Mouse (Mus musculus) gastrocnemius, adult 2 months (tissue): ENCODE measurements at regions not wholly inside any gene's neighbourhood (a gene's known extent, or its start where the extent isn't known, plus 50 kb on each side); places are given as distances from the start of the nearest gene placed in this dataset.

ENCODE experiments used
- DNase-seq: peaks from one replicate; pipeline ENCODE4 v3.0.0; 2022
- H3K27ac ChIP-seq: fragments of 200-600 bp; 2 replicates; pipeline ENCODE4 v1.8.1; 2022; ENCODE audit warnings: mild to moderate bottlenecking
- H3K4me3 ChIP-seq: fragments of 200-600 bp; 2 replicates; pipeline ENCODE4 v1.8.1; 2022; ENCODE audit warnings: mild to moderate bottlenecking, moderate library complexity
- CTCF ChIP-seq: fragments of 200-600 bp; IDR thresholded peaks from 2 replicates; pipeline ENCODE4 v1.8.1; 2022; ENCODE audit warnings: antibody characterized with exemption, mild to moderate bottlenecking, moderate library complexity
- intact Hi-C: fragments of 180-260 bp; cut with DNase I; formaldehyde crosslinking; loops from one replicate; pipeline ENCODE4 v1.15.1; 2025

DNA sequence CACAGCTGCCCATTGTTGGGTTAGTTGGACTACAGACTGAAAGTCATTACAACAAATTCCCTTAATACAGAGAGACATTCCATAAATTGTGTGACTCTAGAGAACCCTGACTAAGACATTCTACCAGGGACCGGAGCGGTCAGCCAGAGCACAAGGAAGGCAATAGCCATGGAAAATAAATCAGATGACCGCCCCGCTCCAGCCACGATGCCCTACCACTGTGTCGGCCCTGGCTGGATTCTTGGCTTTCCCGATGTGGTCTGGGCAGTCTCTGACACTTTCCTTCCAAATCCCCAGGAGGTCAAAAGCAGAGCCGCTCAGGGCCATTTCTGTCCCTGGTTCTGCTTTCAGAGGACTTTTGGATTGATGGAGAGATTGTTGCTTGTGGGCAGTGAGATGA, 57.8 kb downstream of the Lsm3 start:
- no peak for TF ChIP-seq CTCF
- H3K4me3 ChIP-seq, result no peak overlapping the region
- H3K27ac ChIP-seq, result peak overlapping the region; percentile 57
- intact Hi-C loops, result no loop called here
- peak; percentile 65 for DNase-seq

DNA sequence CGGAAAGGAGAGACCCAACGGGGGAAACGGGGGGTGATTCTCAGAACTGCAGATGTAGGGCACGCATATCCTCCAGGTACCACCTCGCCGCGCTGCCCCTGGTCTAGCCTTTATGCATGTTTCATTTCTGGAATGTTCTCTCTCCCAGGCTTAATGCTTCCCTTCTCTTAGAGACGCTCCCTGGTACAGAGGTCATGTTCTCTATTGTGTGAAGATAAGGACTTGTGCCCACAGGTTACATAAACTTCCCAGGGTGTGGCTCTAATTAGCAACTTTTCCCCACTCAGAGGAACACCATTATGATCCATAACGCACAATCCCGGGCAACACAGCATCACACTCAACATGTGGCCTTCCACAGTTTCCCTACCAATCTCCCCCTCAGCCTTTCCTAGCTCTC, 58.7 kb downstream of the Lsm3 start:
- TF ChIP-seq CTCF, result no peak
- intact Hi-C loops, result loop anchor here (2.0 kb wide), 1 partner anchor 48 kb away; no protein-coding TSS in a partner anchor
- H3K4me3 ChIP-seq, result no peak overlapping the region
- peak; percentile 12 for DNase-seq
- H3K27ac ChIP-seq, result no peak overlapping the region

DNA sequence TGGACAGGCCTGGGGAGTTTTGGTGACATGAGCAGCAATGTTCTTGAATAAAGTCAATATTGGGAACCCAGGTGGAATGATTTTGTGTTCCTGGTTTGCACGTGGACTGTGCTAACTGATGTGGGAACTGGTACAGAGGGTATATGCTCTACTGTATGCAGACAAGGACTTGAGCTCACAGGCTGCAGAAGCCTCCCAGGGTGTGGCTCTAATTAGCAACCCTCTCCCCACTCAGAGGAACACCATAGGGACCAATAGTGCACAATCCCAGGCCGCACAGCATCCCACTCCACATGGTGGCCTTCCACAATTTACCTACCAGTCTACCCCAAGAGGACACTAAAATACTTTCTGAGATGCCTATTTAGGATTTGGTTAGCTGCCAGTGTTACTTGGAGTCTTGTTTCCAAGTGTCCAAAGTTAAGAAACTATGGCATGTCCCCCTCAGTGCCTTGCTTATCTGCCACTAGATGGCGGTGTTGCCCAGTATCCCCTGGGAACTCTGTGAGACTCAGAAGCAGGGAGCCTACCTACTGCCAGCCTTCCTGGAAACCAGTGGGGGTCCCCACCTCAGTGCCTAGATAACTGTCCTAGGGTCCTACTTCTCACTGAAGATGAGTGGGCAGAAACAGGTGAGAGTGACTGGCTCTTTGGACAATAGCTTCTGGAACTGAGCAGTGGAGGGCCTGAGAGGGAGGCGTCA, 60.1 kb downstream of the Lsm3 start:
- TF ChIP-seq CTCF, result peak; percentile 99; the same call in 1 of the 2 replicates
- intact Hi-C loops, result loop anchor here (1.0 to 2.0 kb wide), 4 partner anchors 43 to 165 kb away; no protein-coding TSS in a partner anchor
- DNase-seq, result peak; percentile 84
- no peak overlapping the region for H3K4me3 ChIP-seq
- peak overlapping the region; percentile 62 for H3K27ac ChIP-seq

DNA sequence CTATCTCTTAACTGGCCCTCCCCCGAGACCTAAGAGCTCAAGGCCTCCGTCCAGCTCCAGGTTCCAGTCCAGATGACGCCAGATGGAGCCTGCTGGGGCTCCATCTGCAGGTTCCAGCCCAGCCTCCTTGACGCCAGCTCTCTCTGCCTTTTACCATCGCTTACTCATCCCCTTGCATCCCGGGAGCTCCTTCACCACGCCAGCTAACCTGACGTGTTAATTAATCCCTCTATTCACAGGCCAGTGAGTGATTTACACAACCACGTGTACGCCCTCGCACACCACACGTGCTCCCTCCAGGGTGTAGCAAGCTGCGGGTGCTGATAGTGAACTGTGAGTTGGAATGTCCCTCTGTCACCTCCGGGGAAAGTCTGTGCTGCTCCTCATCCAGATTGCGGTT, 61.2 kb downstream of the Lsm3 start:
- intact Hi-C loops, result loop anchor here (1.0 to 2.0 kb wide), 3 partner anchors 42 to 164 kb away; no protein-coding TSS in a partner anchor
- peak; percentile 36 for DNase-seq
- H3K27ac ChIP-seq, result peak overlapping the region; percentile 38; the same call in 1 of the 2 replicates
- TF ChIP-seq CTCF, result no peak
- no peak overlapping the region for H3K4me3 ChIP-seq

DNA sequence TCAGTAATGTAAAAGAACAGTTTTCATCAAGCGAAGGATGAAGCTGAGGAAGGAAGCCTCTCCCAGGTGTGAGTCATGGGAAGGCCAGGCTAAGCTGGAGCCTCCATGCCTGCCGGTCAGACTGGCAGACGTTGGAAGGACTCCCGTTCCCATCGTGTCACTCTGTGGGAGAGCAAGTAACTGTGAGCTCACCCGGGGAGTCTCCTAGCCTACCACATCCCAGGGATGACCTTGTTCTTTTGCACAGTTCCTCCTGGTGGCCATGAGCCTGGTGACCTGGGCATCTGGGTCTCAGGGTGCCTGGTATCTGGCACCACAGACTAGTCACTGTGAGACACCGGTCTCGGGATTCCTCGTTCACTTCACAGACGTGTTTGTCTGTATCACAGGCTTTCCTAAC, 63.9 kb downstream of the Lsm3 start:
- intact Hi-C loops, result no loop called here
- Histone ChIP-seq H3K27ac (peak overlapping the region; percentile 12; the same call in 1 of the 2 replicates), H3K4me3 (no peak overlapping the region)
- peak; percentile 15 for DNase-seq
- TF ChIP-seq CTCF, result no peak

DNA sequence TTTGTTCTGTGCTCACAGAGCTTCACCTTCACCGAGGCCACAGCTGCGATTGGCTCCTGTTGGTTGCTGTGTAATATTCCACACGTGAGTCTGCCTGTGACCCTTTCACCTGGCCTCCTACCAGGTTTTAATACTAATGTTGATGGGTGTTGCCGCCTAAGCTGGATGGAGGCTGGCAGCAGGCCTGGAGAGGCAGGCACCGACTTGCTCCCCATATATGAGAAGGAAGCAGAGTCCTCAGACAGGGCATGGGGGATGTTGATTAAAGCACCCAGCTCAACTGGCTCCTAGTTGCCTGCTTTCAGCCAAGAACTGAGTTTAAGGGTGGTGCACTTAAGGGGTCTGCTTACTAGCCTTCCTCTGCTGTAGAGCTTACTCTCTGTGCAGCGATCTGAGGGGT, 64.9 kb downstream of the Lsm3 start:
- DNase-seq, result peak; percentile 21
- Histone ChIP-seq H3K4me3 (no peak overlapping the region), H3K27ac (no peak overlapping the region)
- intact Hi-C loops, result no loop called here
- no peak for TF ChIP-seq CTCF

DNA sequence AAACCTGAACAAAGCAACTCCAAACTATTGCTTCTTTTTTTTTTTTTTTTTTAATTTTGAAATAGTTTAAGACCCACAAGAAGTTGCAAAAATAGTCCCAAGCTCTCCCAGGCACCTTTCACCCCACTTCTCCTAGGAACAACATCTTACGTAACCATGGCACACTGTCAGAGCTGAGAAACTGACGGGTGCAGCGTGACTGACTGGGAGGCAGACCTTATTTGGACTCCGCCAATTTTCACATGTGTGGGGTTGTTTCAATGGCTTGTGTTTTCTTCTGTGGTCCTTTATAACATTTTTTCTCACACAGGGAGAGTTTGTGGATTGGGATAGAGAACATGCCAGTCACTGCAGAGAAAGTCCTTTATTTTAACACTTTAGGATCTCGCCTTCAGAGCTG, 66.6 kb downstream of the Lsm3 start:
- peak; percentile 70 for DNase-seq
- intact Hi-C loops, result no loop called here
- H3K27ac ChIP-seq, result peak overlapping the region; percentile 75
- no peak overlapping the region for H3K4me3 ChIP-seq
- no peak for TF ChIP-seq CTCF

DNA sequence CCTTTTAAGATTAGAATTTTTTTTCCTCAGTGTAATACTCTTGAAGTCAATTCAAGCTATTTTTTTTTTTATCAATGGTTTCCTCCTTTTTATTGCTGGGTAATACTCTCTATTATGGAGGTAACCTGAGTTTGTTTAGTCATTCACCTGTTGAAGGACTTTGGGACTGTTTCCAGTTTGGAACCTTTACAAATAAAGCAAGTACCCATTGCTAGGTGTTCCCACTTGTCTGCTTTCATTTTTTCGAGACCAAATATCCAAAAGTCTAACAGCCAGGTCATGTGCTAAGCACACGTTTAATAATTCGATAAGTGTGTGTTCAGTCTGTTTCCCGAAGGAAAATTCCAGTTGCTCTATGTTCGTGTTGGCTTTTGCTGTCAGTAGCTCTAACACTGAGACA, 67.6 kb downstream of the Lsm3 start:
- H3K27ac ChIP-seq, result no peak overlapping the region
- intact Hi-C loops, result no loop called here
- TF ChIP-seq CTCF, result no peak

DNA sequence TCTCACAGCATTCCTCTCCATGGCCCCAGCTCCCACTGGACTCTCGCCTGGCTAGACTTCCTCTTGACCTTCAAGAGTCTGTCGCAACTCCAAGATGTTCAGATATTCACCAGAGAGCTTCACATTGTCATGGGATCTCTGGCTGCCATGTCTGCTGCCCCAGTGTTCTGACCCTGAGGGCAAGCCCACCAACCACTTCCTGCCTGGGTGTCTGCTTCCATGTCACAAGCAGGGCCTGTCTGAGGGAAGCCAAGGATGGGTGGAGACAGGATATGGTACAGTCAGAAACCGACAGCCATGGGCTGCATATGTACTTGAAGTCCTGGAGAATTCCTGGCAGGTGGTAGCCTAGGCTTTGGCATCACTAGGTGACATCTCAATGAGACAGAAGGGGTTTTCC, 69.8 kb downstream of the Lsm3 start:
- intact Hi-C loops, result no loop called here
- DNase-seq, result no peak
- no peak for TF ChIP-seq CTCF
- Histone ChIP-seq H3K4me3 (no peak overlapping the region), H3K27ac (no peak overlapping the region; the same call in 1 of the 2 replicates)

More for the DNA sequence above, 67.6 kb downstream of the Lsm3 start:
- H3K4me3 ChIP-seq, result no peak overlapping the region
- no peak for DNase-seq

DNA sequence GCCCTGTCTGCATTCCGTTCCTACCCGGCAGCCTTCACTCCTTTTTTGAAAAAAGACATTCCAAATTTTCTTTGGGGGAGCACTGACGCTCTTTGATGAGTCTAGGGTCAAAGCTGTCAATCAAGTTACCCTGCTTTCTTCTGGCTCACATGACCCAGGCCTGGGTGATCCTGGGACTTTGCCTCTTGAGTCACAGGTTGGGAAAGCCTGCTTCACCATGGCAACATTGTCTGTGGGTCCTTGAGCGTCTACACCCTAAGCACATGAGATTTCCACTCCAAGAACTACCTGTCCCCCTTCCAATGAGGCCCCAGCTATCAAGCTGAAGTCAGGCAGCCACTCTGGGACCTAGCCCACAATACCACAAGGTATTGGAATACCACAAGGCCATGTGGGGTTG, 73.5 kb downstream of the Lsm3 start:
- DNase-seq, result no peak
- intact Hi-C loops, result no loop called here
- Histone ChIP-seq H3K27ac (peak overlapping the region; percentile 50; the same call in 1 of the 2 replicates), H3K4me3 (no peak overlapping the region)
- TF ChIP-seq CTCF, result no peak

DNA sequence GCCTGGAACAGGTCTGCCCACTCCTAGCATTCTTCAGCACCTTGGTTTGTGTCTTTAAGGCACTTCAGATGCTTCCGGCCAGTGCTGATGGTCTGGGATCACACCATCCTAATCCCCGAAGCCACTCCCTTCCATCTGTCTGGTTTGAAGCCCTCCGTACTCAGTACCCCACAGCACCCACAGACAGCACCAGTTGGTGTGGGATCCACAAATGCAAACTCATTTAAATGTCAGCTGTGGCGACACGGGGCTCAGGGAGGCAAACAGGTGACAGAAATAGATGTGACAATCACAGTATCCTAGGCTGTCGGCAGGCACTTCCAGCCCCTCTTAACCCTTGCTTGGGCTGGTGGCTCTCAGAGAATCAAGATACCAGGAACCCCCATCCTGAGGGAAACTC, 74.7 kb downstream of the Lsm3 start:
- peak; percentile 74 for DNase-seq
- no peak for TF ChIP-seq CTCF
- intact Hi-C loops, result loop anchor here (5.0 kb wide), 1 partner anchor 92 kb away; the partner anchor contains the start of gene Slc6a6
- H3K27ac ChIP-seq, result peak overlapping the region; percentile 87
- H3K4me3 ChIP-seq, result peak overlapping the region; percentile 46

DNA sequence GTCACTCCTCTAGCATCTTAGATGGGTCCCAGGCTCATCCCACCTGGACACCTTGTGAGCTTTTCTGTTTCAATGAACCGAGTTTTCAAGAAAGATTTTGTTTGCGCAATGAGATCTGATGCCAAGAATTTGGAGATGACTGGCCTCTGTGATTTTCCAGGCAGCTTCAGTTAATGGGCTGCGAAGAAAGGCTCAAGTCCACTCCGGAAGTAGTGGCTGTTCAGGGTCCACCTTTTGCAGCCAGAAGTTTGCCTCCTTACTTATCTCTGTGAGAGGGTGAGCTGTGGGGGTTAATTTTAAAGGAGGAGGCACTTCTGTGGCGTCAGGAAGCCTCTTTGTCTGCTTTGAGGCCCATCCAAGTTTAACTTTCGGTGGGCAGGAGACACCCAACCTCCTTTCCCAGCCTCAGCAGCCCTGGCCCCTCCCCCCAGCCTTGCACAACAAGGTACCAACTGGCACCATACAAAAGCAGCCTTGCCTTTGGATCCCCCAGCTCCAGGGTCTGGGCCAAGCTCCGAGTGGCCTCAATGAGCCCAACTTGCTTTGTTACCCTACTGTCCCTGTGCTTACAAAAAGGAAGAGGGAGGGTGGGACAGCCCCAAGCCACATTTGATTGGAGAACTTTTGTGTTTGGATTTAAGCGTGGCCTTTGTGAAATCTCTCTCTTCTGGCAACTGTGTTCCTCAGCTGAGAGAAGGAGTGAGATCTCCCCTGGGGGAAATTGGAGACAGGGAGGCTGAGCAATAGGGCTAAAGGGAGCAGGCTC, 75.3 kb downstream of the Lsm3 start:
- peak overlapping the region; percentile 87 for H3K27ac ChIP-seq
- no peak for TF ChIP-seq CTCF
- intact Hi-C loops, result loop anchor here (5.0 kb wide), 1 partner anchor 91 kb away; the partner anchor contains the start of gene Slc6a6
- peak overlapping the region; percentile 46 for H3K4me3 ChIP-seq
- peak; percentile 87 for DNase-seq

DNA sequence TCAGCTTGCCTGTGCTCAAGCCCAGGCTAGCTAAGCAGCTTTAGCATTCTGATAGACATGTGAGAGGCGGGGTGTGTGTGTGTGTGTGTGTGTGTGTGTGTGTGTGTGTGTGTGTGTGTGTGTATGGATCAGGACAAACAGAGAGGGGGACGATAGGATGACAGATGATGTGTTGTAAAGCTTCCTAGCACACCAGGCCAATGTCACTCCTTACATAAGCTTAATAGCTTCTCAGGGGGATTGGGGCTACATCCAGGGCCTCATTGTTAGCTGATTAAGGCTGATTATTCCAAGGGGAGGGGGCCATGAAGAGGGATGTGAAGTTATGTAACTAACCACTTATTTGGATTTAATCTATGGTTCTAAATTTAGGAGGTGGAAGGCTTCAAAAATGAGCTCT, 76.9 kb downstream of the Lsm3 start:
- TF ChIP-seq CTCF, result no peak
- DNase-seq, result peak; percentile 35
- Histone ChIP-seq H3K27ac (peak overlapping the region; percentile 87), H3K4me3 (no peak overlapping the region)
- intact Hi-C loops, result loop anchor here (5.0 kb wide), 1 partner anchor 90 kb away; the partner anchor contains the start of gene Slc6a6
